Mouse (Mus musculus): ENCODE results near the gene Mgea5. TPM values are rescaled to one million over a fixed set of nuclear protein-coding genes. Genes with fewer than 3 reads are reported as not detected.

Gene Mgea5
- total RNA-seq, 4 experiments from 2014 or later = 142 to 157 (median 154) TPM

DNA sequence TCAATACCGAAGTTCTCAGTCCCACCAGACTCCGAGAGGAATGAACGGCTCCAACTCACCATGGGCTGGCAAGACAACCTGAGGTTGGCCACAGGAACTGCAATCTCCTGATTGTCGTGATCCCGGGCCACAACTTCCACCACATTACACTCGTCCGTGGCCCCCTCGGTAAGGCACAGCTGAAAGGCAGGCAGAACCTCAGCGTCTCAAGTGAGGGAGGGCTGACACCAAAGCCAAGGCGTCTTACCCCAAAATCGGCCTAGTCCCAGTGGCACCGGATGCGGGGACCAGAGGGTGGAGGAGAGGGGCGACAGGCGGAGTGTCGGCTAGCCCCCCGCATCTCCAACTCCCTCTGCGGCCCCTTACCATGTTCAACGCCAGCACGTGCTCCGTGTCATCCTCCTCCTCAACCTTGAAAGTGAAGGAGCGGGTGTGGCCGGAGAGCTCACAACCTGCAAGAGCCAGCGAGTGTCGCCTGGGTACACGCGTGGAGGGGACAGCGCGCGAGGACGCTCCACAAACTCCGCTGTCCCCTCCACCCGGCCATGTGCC, 34.9 kb downstream of the Mgea5 start:
- no peak for DNase-seq (ENCODE audit: low spot score in 2 of 2)

DNA sequence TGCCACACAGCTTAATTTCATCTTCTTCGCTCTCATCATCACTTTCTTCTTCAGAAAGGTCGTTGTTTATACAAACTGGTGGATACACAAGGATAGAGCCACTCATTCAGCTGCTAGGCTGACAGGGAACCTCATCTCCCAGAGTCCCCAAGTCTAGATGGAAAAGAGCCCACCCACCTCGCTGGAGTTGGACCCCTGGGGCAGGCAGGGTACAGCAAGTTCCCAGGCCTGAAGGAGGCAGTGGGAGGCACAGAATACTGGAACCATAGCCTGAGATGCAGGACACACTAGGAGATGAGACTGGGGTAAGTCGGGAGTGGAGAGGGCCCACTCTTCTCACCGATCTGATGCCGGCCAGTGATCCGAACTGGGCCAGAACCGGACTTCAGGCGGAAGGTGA, 35.4 kb downstream of the Mgea5 start:
- no peak for DNase-seq (ENCODE audit: low spot score in 2 of 2)

- DNase-seq (ENCODE audit: low spot score in 2 of 2) = peak; percentile 67 to 88
Observed at GRCm38 (mm10) chr19:45747028-45747867, 36.4 kb downstream of the Mgea5 start.

- peak; percentile 58 to 73 for DNase-seq (ENCODE audit: low spot score in 2 of 2)
Observed at GRCm38 (mm10) chr19:45746153-45747020, 37.2 kb downstream of the Mgea5 start.

GRCm38 (mm10) chr19:45745344-45746152, 38.1 kb downstream of the Mgea5 start:
- no peak for DNase-seq (ENCODE audit: low spot score in 2 of 2)

DNA sequence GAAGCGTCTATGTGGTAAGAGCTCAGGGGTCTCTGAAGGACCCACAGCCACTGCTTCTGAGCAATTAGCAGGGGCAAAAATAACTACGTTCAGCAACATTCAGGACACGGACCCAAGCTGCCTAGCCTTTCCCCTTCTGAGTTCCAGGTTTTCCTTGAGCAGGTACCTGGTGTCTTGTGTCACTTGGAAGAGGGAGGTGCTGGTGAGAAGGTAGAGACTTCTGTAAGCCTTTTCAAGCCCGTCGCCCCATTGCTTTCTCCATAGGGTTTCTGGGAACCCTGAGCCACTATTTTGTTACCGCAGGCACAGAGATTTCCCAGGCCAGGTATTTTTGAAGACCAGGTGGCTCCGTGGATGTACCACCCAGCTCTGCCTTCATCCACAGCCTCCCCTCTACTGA, 40.0 kb downstream of the Mgea5 start:
- no peak for DNase-seq (ENCODE audit: low spot score in 2 of 2)

GRCm38 (mm10) chr19:45742984-45743575, 40.6 kb downstream of the Mgea5 start:
- DNase-seq (ENCODE audit: low spot score in 2 of 2) = no peak

DNA sequence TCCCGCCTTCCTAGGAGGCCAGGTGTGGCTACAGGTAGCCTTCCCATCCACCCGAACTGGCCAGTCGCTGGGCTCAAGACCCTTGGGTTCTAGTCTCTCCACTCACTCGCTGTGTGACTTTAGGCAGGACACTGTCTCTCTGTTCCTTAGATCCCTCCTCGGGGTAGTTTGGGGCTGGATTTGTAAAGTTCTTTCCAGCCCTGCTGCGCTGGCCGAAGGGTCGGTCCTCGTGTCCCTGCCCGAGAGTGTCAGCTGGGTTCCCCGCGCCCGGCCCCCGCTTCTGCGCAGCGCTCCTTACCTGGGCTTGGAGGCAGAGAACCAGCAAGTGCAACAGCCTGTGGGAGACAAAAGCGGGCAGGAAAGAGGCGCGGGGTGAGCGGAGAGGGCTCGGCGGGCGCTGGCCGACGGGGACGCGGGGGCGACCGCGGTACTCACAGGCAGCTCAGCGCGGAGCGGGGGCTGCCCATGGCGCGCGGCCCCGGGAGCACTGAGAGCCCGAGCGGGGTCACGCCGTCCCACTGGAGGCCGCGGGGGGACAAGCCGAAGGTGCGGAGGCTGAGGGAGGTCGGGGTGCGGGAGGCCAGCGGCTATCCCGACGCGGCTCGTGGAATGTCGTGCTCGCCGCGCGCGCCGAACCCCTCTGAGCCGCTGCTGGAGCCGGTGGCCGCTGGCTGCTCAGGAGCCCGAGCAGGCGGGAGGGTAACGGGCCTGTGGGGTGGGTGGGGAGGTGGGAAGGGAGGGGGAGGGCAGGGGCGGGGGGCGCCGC, 41.2 kb downstream of the Mgea5 start, which contains the start of gene Fgf8:
Fgf8 (minus strand) TSS at position 698 of the 766 bp plus-strand sequence.
- no peak for DNase-seq (ENCODE audit: low spot score in 2 of 2)

GRCm38 (mm10) chr19:45741431-45742217, 42.0 kb downstream of the Mgea5 start:
- DNase-seq (ENCODE audit: low spot score in 2 of 2) = no peak

- DNase-seq (ENCODE audit: low spot score in 2 of 2) = no peak
Observed at GRCm38 (mm10) chr19:45740817-45741216, 42.8 kb downstream of the Mgea5 start.

DNA sequence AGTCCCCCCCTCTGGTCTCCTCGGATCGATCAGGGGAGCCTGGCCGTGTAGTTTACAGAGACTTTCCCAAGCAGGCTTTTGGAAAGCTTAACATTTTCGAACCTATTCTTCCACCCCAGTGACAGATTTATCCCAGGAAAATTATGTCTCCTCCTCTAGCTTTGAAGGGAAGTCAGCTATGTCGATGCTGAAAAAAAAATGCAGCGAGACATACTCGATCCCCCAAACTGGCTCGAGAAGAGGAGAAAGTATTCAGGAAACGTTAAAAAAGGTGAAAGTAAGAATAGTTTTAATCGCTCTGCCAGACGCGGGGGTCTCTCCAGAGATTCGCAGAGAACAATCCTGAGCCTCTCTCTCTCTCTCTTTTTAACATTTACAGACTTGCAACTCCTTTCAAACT, 43.4 kb downstream of the Mgea5 start:
- no peak for DNase-seq (ENCODE audit: low spot score in 2 of 2)

GRCm38 (mm10) chr19:45738521-45738920, 45.1 kb downstream of the Mgea5 start:
- no peak for DNase-seq (ENCODE audit: low spot score in 2 of 2)

DNA sequence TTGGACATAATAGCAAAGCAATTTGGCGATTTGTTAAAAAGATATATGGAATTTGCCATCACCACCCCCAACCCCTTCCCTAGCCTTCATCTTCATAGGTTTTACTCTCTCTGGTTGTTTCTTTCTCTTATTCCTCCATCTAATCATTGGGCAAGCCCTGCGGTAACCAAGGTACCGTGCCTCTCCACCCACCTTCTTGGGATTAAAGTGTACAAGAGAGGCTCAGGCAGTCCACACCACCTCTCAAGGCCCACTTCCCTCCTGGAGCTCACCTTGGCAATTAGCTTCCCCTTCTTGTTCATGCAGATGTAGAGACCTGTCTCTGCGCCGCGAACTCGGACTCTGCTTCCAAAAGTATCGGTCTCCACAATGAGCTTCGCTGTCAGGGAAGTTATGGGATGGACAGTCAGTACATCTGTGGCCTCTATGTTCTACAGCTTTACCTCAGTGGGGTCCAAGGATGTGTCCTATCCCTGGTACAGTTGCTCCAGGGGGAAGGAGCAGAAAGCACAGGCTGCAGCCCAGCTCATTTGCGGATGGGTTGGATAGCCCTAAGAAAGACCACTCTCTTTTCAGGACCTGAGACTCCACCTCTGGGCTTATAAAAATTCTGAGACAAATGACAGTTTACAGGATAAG, 45.7 kb downstream of the Mgea5 start:
- DNase-seq (ENCODE audit: low spot score in 2 of 2) = no peak

GRCm38 (mm10) chr19:45737208-45737845, 46.3 kb downstream of the Mgea5 start:
- DNase-seq (ENCODE audit: low spot score in 2 of 2) = no peak

GRCm38 (mm10) chr19:45736855-45737207, 46.8 kb downstream of the Mgea5 start:
- no peak for DNase-seq (ENCODE audit: low spot score in 2 of 2)

- no peak for DNase-seq (ENCODE audit: low spot score in 2 of 2)
Observed at GRCm38 (mm10) chr19:45736241-45736640, 47.4 kb downstream of the Mgea5 start.

GRCm38 (mm10) chr19:45734762-45735161, 48.9 kb downstream of the Mgea5 start:
- DNase-seq (ENCODE audit: low spot score in 2 of 2) = no peak

DNA sequence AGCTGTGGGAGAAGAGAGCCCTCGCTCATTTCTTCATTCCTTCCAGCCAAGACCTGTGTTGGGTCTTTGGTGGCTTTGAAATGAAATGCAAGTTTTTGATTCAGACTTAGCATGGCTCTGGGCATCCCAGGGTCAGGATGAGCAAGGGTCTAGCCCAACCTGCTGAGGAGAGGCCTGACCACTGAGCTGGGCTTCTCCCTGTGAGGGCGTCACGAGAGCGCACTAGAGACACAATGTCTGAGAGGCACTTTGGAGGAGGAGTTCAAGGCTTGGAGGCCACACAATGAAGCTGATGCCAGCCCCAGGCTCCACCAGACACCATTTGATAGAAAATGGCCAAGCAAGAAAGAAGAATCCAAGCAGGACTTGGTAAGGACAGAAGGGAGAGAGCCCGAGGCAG, 49.4 kb downstream of the Mgea5 start:
- no peak for DNase-seq (ENCODE audit: low spot score in 2 of 2)
